In genomic region chr16:84550445-84550844, GRCm38 (mm10) we compare ENCODE assay signal across 27 mouse cellular contexts. TPM values are rescaled to one million over a fixed set of nuclear protein-coding genes. Genes with fewer than 3 reads are reported as not detected.
"Had no signal": no experiment of that assay in that cellular context is flagged by ENCODE, and none has a peak within 500 bp of the region (broad histone marks: within the 10 kb centered on the region; RNA-seq: fewer than 3 reads in every experiment).

No protein-coding gene starts in this region.

- H3K4me3 ChIP-seq: kidney, embryonic 15.5 days; liver, embryonic 13.5 days; myocyte; neural tube, embryonic 13.5 days; stomach, embryonic 15.5 days had no signal

- DNase-seq: kidney, postnatal 10 days; kidney, postnatal 36 days; liver, embryonic 13.5 days; lung, adult 2 months; lung, postnatal 14 days; lung, postnatal 4 days; midbrain, embryonic 14.5 days; retina, postnatal 1 day; right cerebral cortex, postnatal 25 days; spleen, adult 18-20 months; thymus, postnatal 25 days had no signal

- H3K4me1 ChIP-seq: liver, embryonic 13.5 days; neural tube, embryonic 13.5 days; stomach, embryonic 15.5 days had no signal

- H3K4me2 ChIP-seq: kidney, embryonic 15.5 days; liver, embryonic 13.5 days; midbrain, embryonic 11.5 days; neural tube, embryonic 13.5 days; stomach, embryonic 15.5 days had no signal

- H3K9ac ChIP-seq: kidney, embryonic 15.5 days; liver, embryonic 13.5 days; neural tube, embryonic 13.5 days; stomach, embryonic 15.5 days had no signal

- H3K9me3 ChIP-seq: kidney, embryonic 15.5 days; liver, embryonic 13.5 days; neural tube, embryonic 13.5 days; stomach, embryonic 15.5 days had no signal

- H3K27ac ChIP-seq: kidney, embryonic 15.5 days; liver, embryonic 13.5 days; neural tube, embryonic 13.5 days; stomach, embryonic 15.5 days had no signal

- H3K36me3 ChIP-seq: kidney, embryonic 15.5 days; liver, embryonic 13.5 days; neural tube, embryonic 13.5 days; stomach, embryonic 15.5 days had no signal

- H3K27me3 ChIP-seq: kidney, embryonic 15.5 days; liver, embryonic 13.5 days; neural tube, embryonic 13.5 days; stomach, embryonic 15.5 days had no signal

RNA-seq across cellular contexts. Expression of gene A730009L09Rik, which starts 35.5 kb away (rescaled TPM):
- total RNA-seq: liver, adult 2 months; megakaryocyte progenitor cell, adult 5-6 weeks; megakaryocyte-erythroid progenitor cell, adult 5-6 weeks; monocyte, adult 5-6 weeks; neutrophil, adult 5-6 weeks had no signal
- polyA plus RNA-seq: kidney, embryonic 15.5 days; limb, embryonic 11.5 days; limb, embryonic 14.5 days; liver, adult 2 months; liver, embryonic 13.5 days; liver, embryonic 16.5 days; lung, adult 2 months; lung, embryonic 16.5 days; midbrain, embryonic 11.5 days; midbrain, embryonic 14.5 days; myocyte; neural tube, embryonic 13.5 days; stomach, embryonic 15.5 days; thymus, postnatal 0 days; urinary bladder, adult 2 months had no signal
